ENCODE assay signal across 8 mouse cellular contexts in genomic region chr3:68493586-68494295, GRCm38 (mm10).
DNase-seq lines count a peak whose midpoint lies in the region; TF ChIP-seq lines count a peak whose summit lies in the region.

No protein-coding gene starts in this region.

- TF ChIP-seq CTCF in left cerebral cortex, adult 2 months (IDR thresholded peaks at IDR 0.05), result peak; percentile 30

- DNase-seq in adrenal gland, adult 2 months, result peak; percentile 91
- peak; percentile 76 for DNase-seq in embryo, embryonic 11.5 days (ENCODE audit: low read depth, low spot score)
- peak; percentile 61 for DNase-seq in gastrocnemius, postnatal 14 days
- DNase-seq in hindlimb bud, embryonic 11.5 days (ENCODE audit: extremely low spot score, low read depth, low spot score), result peak; percentile 62
- DNase-seq in left cerebral cortex, adult 2 months (ENCODE audit: extremely low spot score in 1 of 2, low spot score in 2 of 2), result peak; percentile 76 to 79
- DNase-seq in right cerebral cortex, postnatal 14 days, result peak; percentile 67
- DNase-seq in yolk sac, embryonic 10.5 days (ENCODE audit: low spot score), result peak; percentile 94

- no peaks in the 10 kb centered on the region for H3K36me3 ChIP-seq in macrophage (ENCODE audit: inconsistent target)

- intact Hi-C loops in gastrocnemius, postnatal 14 days (cut with DNase I; ENCODE audit: low total_unique reads), result no loop called here
- intact Hi-C loops in left cerebral cortex, adult 2 months (cut with DNase I), result loop anchor here (1.0 to 5.0 kb wide), 5 partner anchors 23 to 435 kb away; no protein-coding TSS in a partner anchor

- peak overlapping the region; percentile 93 for H3K27ac ChIP-seq in left cerebral cortex, adult 2 months
- H3K27ac ChIP-seq in macrophage, result no peak overlapping the region

- WGBS in macrophage (ENCODE audit: missing documents), result 0% methylated on average over 49 of the region's 70 CpGs

- H3K4me3 ChIP-seq in left cerebral cortex, adult 2 months, result peak overlapping the region; percentile 66
- H3K4me3 ChIP-seq in macrophage (ENCODE audit: inconsistent target), result peak overlapping the region; percentile 5; the same call in 1 of the 2 replicates

- H3K79me2 ChIP-seq in macrophage (ENCODE audit: inconsistent target), result no peaks in the 10 kb centered on the region
